Mouse (Mus musculus) limb, embryonic 14.5 days (tissue): ENCODE results near the gene Ptcd1. TPM values are rescaled to one million over a fixed set of nuclear protein-coding genes. Genes with fewer than 3 reads are reported as not detected.
A peak's percentile ranks its signal among the peaks of the same experiment; 100 is the strongest.

ENCODE experiments used
- ATAC-seq: fragments of 200-750 bp; cut with Nextera tagmentation; 2 replicates; pipeline ENCODE4 v1.8.0; 2017; ENCODE audit warnings: low read depth, moderate number of reproducible peaks, moderate TSS enrichment; ENCODE audit not compliant: low FRiP score
- DNase-seq: peaks from one replicate; pipeline ENCODE4 v3.0.0-alpha.2; 2015; ENCODE audit warnings: low spot score
- H3K27ac ChIP-seq: fragments of 300-500 bp; sonication (generic); replicated peaks from 2 replicates; pipeline ENCODE4 v1.5.1; 2014; ENCODE audit warnings: low read depth, mild to moderate bottlenecking, low read length, moderate library complexity, mixed read lengths
- H3K27me3 ChIP-seq: fragments of 300-500 bp; sonication (generic); 2 replicates; pipeline ENCODE4 v1.6.1; 2014; ENCODE audit warnings: low read length, mixed read lengths; ENCODE audit not compliant: control insufficient read depth, insufficient read depth
- H3K36me3 ChIP-seq: fragments of 300-500 bp; sonication (generic); 2 replicates; pipeline ENCODE4 v1.6.1; 2014; ENCODE audit warnings: mild to moderate bottlenecking, low read length, moderate library complexity, mixed read lengths; ENCODE audit not compliant: control insufficient read depth, insufficient read depth
- H3K4me1 ChIP-seq: fragments of 300-500 bp; sonication (generic); 2 replicates; pipeline ENCODE4 v1.6.1; 2014; ENCODE audit warnings: antibody characterized with exemption, low read length, mixed read lengths; ENCODE audit not compliant: control insufficient read depth, insufficient read depth
- H3K4me2 ChIP-seq: fragments of 300-500 bp; sonication (generic); replicated peaks from 2 replicates; pipeline ENCODE4 v1.6.1; 2014; ENCODE audit warnings: low read depth, mild to moderate bottlenecking, low read length, moderate library complexity; ENCODE audit not compliant: severe bottlenecking
- H3K4me3 ChIP-seq: fragments of 300-500 bp; sonication (generic); replicated peaks from 2 replicates; pipeline ENCODE4 v1.5.1; 2014; ENCODE audit warnings: low read length
- H3K9ac ChIP-seq: fragments of 300-500 bp; sonication (generic); 2 replicates; pipeline ENCODE4 v1.6.1; 2014; ENCODE audit warnings: mild to moderate bottlenecking, low read depth, low read length, moderate library complexity; ENCODE audit not compliant: severe bottlenecking
- H3K9me3 ChIP-seq: fragments of 300-500 bp; sonication (generic); 2 replicates; pipeline ENCODE4 v1.6.1; 2016; ENCODE audit warnings: low read length; ENCODE audit not compliant: control insufficient read depth
- POLR2A ChIP-seq: fragments of 200-500 bp; IDR thresholded peaks from 2 replicates; pipeline ENCODE4 v1.8.0; 2012; ENCODE audit warnings: inconsistent platforms, mild to moderate bottlenecking, moderate library complexity, borderline replicate concordance; ENCODE audit not compliant: insufficient read depth, insufficient read length; ENCODE audit errors: extremely low read depth
- WGBS: fragments of 180-500 bp; shearing (Covaris S2); extraction: QIAGEN DNeasy Blood & Tissue Kit; methylation state at CpG from one replicate; pipeline ENCODE4 v1.1.7; 2014; 5-methylcytosine and 5-hydroxymethylcytosine counted together
- polyA plus RNA-seq, 2 experiments: library from polyadenylated mRNA; depleted of rRNA in 1 of 2; stranded (reverse) in 1 of 2; unstranded in 1 of 2; fragments of >200 nt; fragmentation: Nextera tagmentation in 1 of 2; extraction: Ambion mirVana in 1 of 2; gene quantifications; 2 replicates each; pipeline versions ENCODE4 v1.2.1 to v1.2.3; 2012 to 2014

Gene Ptcd1
- polyA plus RNA-seq, 2 experiments: 16.0 to 16.4 TPM

DNA sequence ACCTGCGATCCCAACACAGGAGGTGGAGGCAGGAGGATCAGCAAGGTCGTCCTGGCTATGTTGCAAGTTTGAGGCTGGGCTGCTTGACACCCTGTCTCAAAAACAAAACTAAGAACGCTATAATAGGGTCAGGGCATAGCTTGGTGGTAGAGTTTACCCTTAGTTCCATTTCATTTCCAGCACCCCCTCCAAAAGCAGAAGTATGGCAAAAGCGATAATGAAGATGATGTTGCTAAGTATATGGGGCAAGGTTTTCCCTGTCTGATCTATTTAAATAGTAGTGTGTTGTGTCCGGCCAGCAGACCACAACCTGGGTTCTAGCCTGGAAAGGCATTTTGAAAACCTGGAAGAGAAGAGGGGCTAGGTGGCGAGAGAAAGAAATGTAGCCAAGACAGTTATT lies 41.0 kb upstream of the Ptcd1 start:
- Histone ChIP-seq H3K9me3 (no peaks in the 10 kb centered on the region), H3K27me3 (no peaks in the 10 kb centered on the region), H3K4me2 (no peak overlapping the region), H3K4me1 (peaks cover 8% of the 10 kb centered on the region), H3K36me3 (peaks cover 51% of the 10 kb centered on the region), H3K4me3 (no peak overlapping the region), H3K9ac (no peak overlapping the region), H3K27ac (no peak overlapping the region)
- TF ChIP-seq POLR2A: no peak
- WGBS: 92% methylated on average over 5 of the region's 6 CpGs
- ATAC-seq: no peak
- DNase-seq: no peak

DNA sequence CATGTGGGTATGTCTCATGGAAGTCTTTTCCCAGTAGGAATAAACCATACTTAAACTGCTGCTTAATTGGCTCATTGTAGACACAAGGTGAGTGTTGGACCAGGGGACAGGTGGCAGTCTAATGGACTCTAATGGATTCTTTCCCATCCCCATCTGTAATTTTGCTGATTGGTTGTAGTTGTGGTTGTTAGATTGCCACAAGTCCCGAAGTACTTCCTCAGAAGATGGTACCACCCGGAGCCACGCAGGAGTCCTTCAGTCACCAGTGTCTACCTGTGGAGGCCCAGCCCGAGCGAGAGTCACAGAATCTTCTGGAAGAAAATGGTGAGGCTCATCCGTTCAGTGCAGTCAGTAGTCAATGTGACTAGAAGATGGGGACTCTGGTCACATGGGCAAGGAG lies 40.5 kb upstream of the Ptcd1 start:
- WGBS: 97% methylated on average over 6 of the region's 6 CpGs
- TF ChIP-seq POLR2A: no peak
- no peak for DNase-seq
- H3K9ac ChIP-seq: no peak overlapping the region
- ATAC-seq: no peak
- H3K4me1 ChIP-seq: peaks cover 8% of the 10 kb centered on the region
- peaks cover 46% of the 10 kb centered on the region for H3K36me3 ChIP-seq
- H3K9me3 ChIP-seq: no peaks in the 10 kb centered on the region
- H3K27me3 ChIP-seq: no peaks in the 10 kb centered on the region
- no peak overlapping the region for H3K4me3 ChIP-seq
- H3K4me2 ChIP-seq: no peak overlapping the region
- no peak overlapping the region for H3K27ac ChIP-seq

- Histone ChIP-seq H3K27me3 (no peaks in the 10 kb centered on the region), H3K4me2 (peak overlapping the region; percentile 48), H3K9me3 (no peaks in the 10 kb centered on the region), H3K36me3 (peaks cover 23% of the 10 kb centered on the region), H3K27ac (no peak overlapping the region), H3K9ac (peak overlapping the region; percentile 66), H3K4me3 (peak overlapping the region; percentile 52), H3K4me1 (peaks cover 14% of the 10 kb centered on the region)
- no peak for TF ChIP-seq POLR2A
- ATAC-seq: no peak
- WGBS: 14% methylated on average over 9 of the region's 9 CpGs
- DNase-seq: peak; percentile 12
These were observed 38.1 kb upstream of the Ptcd1 start for GRCm38 (mm10) chr5:145205041-145205440.

DNA sequence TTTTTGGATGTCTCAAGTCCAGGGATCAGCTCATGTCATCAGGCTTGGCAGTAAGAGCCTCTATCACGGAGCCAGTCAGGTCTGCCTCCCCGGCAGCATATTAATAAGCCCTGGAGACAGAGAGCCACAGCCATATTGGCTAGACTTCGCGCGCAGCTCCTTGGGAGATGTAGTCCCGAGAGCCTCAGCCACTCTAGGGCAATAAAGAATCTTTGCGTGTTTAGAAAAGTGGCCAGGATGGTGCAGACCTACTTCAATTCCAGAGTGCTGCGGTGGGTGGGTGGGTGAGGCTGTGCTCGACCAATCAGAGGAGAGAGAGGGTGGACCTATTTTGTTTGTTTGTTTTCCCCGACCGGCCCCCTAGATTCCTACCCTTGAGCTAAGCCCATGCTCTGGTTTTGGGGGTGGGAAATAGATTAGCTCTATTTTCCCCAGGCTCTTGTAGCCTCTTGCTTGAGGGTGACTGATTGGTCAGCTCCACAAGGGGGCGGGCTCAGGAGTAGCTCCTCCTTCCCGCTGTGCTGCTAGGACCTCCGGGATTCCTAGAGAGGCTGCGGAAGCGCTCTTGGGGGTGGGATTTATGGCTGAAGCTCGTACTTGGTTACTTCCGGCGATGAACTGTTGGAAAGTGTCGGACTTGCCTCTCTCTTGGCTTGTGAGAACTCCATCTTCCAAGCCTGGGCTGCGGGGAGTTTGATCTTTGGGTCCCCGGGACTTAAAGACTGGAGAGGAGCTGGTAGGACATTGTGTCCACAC lies 37.2 kb upstream of the Ptcd1 start, which contains the start of gene Zkscan5:
Gene Zkscan5 (plus strand): TSS at position 627 of the 756 bp plus-strand sequence.
- ATAC-seq: peak; percentile 97
- WGBS: 0% methylated on average over 22 of the region's 22 CpGs
- Histone ChIP-seq H3K36me3 (peaks cover 16% of the 10 kb centered on the region), H3K4me2 (peak within 1 kb of the TSS; percentile 48), H3K27me3 (no peaks in the 10 kb centered on the region), H3K4me1 (peaks cover 14% of the 10 kb centered on the region), H3K4me3 (peak within 1 kb of the TSS; percentile 52), H3K9ac (peak within 1 kb of the TSS; percentile 66), H3K9me3 (no peaks in the 10 kb centered on the region), H3K27ac (peak within 1 kb of the TSS; percentile 71)
- peak; percentile 99 for DNase-seq
- peak; percentile 68; the same call in 1 of the 2 replicates for TF ChIP-seq POLR2A

DNA sequence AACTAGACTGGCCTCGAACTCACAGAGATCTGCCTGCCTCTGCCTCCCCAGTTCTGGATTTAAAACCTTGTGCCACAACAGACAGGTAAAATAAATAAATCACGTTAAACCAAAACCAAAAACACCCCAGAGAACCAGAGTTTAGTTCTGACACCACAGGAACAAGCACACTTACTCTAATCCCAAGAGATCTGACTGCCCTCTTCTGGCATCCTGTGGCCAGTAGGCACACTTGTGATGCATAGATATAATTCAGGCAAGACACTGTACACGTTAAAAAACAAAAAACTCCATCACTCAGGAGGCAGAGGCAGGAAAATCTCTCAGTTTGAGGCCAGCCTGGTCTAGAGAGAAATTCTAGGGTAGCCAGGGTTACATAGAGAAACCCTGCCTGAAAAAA lies 35.5 kb upstream of the Ptcd1 start:
- Histone ChIP-seq H3K27me3 (no peaks in the 10 kb centered on the region), H3K36me3 (peaks cover 9% of the 10 kb centered on the region), H3K9me3 (no peaks in the 10 kb centered on the region), H3K9ac (no peak overlapping the region), H3K4me1 (peaks cover 14% of the 10 kb centered on the region), H3K27ac (no peak overlapping the region), H3K4me2 (no peak overlapping the region), H3K4me3 (no peak overlapping the region)
- no peak for TF ChIP-seq POLR2A
- 50% methylated on average over 3 of the region's 3 CpGs for WGBS
- DNase-seq (no peak), ATAC-seq (no peak)
